Mouse (Mus musculus) ES-Bruce4 (cell line): ENCODE measurements around the gene Sdk2. TPM values are rescaled to one million over a fixed set of nuclear protein-coding genes. Genes with fewer than 3 reads are reported as not detected.

Experiments
- H3K27ac ChIP-seq: 2 replicates; pipeline ENCODE4 v1.5.1; 2012; ENCODE audit warnings: low read length, inconsistent platforms; ENCODE audit not compliant: insufficient read depth
- H3K27me3 ChIP-seq: 2 replicates; pipeline ENCODE4 v1.6.1; 2012; ENCODE audit warnings: mild to moderate bottlenecking, low read length, inconsistent platforms; ENCODE audit not compliant: control insufficient read depth, poor library complexity, insufficient read depth, severe bottlenecking
- H3K36me3 ChIP-seq: 2 replicates; pipeline ENCODE4 v1.6.1; 2012; ENCODE audit warnings: inconsistent platforms, mild to moderate bottlenecking, low read length, moderate library complexity; ENCODE audit not compliant: control insufficient read depth, poor library complexity, insufficient read depth, severe bottlenecking
- H3K4me1 ChIP-seq: one replicate; pipeline ENCODE4 v1.8.1; 2011; ENCODE audit warnings: low read length; ENCODE audit not compliant: control insufficient read depth, insufficient read depth
- H3K4me3 ChIP-seq: 2 replicates; pipeline ENCODE4 v1.5.1; 2011; ENCODE audit warnings: low read depth, mild to moderate bottlenecking, low read length
- H3K9ac ChIP-seq: 2 replicates; pipeline ENCODE4 v1.6.1; 2012; ENCODE audit warnings: low read depth, mild to moderate bottlenecking, inconsistent platforms; ENCODE audit not compliant: poor library complexity, severe bottlenecking
- H3K9me3 ChIP-seq: replicated peaks from 2 replicates; pipeline ENCODE4 v1.6.1; 2012; ENCODE audit warnings: mild to moderate bottlenecking, low read length, inconsistent platforms; ENCODE audit not compliant: control insufficient read depth, poor library complexity, insufficient read depth, severe bottlenecking
- CTCF ChIP-seq: IDR thresholded peaks from one replicate; pipeline ENCODE4 v1.8.1; 2011; ENCODE audit warnings: low read depth, low read length
- EP300 ChIP-seq: IDR thresholded peaks from 2 replicates; pipeline ENCODE4 v1.6.1; 2011; ENCODE audit warnings: low read depth, low read length; ENCODE audit not compliant: insufficient read depth
- POLR2A ChIP-seq: IDR thresholded peaks from one replicate; pipeline ENCODE4 v1.8.1; 2011; ENCODE audit warnings: low read length; ENCODE audit not compliant: insufficient read depth
- polyA plus RNA-seq: library from polyadenylated mRNA; stranded (reverse); fragments of >200 nt; gene quantifications from 2 replicates; pipeline ENCODE4 v1.2.4, GENCODE M21; 2011; ENCODE audit warnings: low read depth; ENCODE audit not compliant: missing spikeins, insufficient read depth, insufficient read length

The Sdk2 gene
- polyA plus RNA-seq, 1 experiment, result 0.87 TPM

- H3K27me3 ChIP-seq, result no peaks in the 10 kb centered on the region
- H3K9ac ChIP-seq, result no peak overlapping the region
- H3K4me1 ChIP-seq, result no peaks in the 10 kb centered on the region
- H3K4me3 ChIP-seq, result no peak overlapping the region
- TF ChIP-seq CTCF, result no peak
- no peak for TF ChIP-seq EP300
- no peak for TF ChIP-seq POLR2A
- no peaks in the 10 kb centered on the region for H3K36me3 ChIP-seq
- no peak overlapping the region for H3K27ac ChIP-seq
- H3K9me3 ChIP-seq, result no peaks in the 10 kb centered on the region
Observed at GRCm38 (mm10) chr11:113930112-113930511, 136.7 kb downstream of the Sdk2 start.

- no peak overlapping the region for H3K9ac ChIP-seq
- H3K4me1 ChIP-seq, result no peaks in the 10 kb centered on the region
- H3K36me3 ChIP-seq, result no peaks in the 10 kb centered on the region
- no peaks in the 10 kb centered on the region for H3K27me3 ChIP-seq
- H3K9me3 ChIP-seq, result no peaks in the 10 kb centered on the region
- no peak overlapping the region for H3K27ac ChIP-seq
- no peak overlapping the region for H3K4me3 ChIP-seq
- no peak for TF ChIP-seq EP300
- no peak for TF ChIP-seq POLR2A
- TF ChIP-seq CTCF, result no peak
Observed at GRCm38 (mm10) chr11:113928831-113929230, 138.0 kb downstream of the Sdk2 start.

- TF ChIP-seq POLR2A (no peak), CTCF (no peak), EP300 (no peak)
- H3K9ac ChIP-seq, result no peak overlapping the region
- H3K27me3 ChIP-seq, result no peaks in the 10 kb centered on the region
- no peak overlapping the region for H3K27ac ChIP-seq
- H3K4me1 ChIP-seq, result no peaks in the 10 kb centered on the region
- H3K4me3 ChIP-seq, result no peak overlapping the region
- no peaks in the 10 kb centered on the region for H3K9me3 ChIP-seq
- H3K36me3 ChIP-seq, result no peaks in the 10 kb centered on the region
Observed at GRCm38 (mm10) chr11:113928291-113928690, 138.6 kb downstream of the Sdk2 start.

GRCm38 (mm10) chr11:113927826-113928225, 139.0 kb downstream of the Sdk2 start:
- Histone ChIP-seq H3K4me1 (no peaks in the 10 kb centered on the region), H3K36me3 (no peaks in the 10 kb centered on the region), H3K27me3 (no peaks in the 10 kb centered on the region), H3K9me3 (no peaks in the 10 kb centered on the region), H3K9ac (no peak overlapping the region), H3K27ac (no peak overlapping the region), H3K4me3 (no peak overlapping the region)
- TF ChIP-seq EP300, result no peak
- TF ChIP-seq POLR2A, result no peak
- TF ChIP-seq CTCF, result no peak

GRCm38 (mm10) chr11:113927231-113927630, 139.6 kb downstream of the Sdk2 start:
- Histone ChIP-seq H3K27ac (no peak overlapping the region), H3K27me3 (no peaks in the 10 kb centered on the region), H3K4me1 (no peaks in the 10 kb centered on the region), H3K36me3 (no peaks in the 10 kb centered on the region), H3K9me3 (no peaks in the 10 kb centered on the region), H3K9ac (no peak overlapping the region), H3K4me3 (no peak overlapping the region)
- TF ChIP-seq POLR2A (no peak), EP300 (no peak), CTCF (no peak)

GRCm38 (mm10) chr11:113923137-113923536, 143.7 kb downstream of the Sdk2 start:
- no peaks in the 10 kb centered on the region for H3K27me3 ChIP-seq
- H3K36me3 ChIP-seq, result no peaks in the 10 kb centered on the region
- no peaks in the 10 kb centered on the region for H3K9me3 ChIP-seq
- H3K4me1 ChIP-seq, result no peaks in the 10 kb centered on the region
- H3K27ac ChIP-seq, result no peak overlapping the region
- TF ChIP-seq POLR2A, result no peak
- TF ChIP-seq CTCF, result no peak
- no peak for TF ChIP-seq EP300
- no peak overlapping the region for H3K9ac ChIP-seq
- no peak overlapping the region for H3K4me3 ChIP-seq
